Mouse (Mus musculus): Measurements from ENCODE around the gene Map10.

GRCm38 (mm10) chr8:125665876-125666186, 3.8 kb upstream of the Map10 start:
- TF ChIP-seq CTCF (IDR thresholded peaks at IDR 0.05; ENCODE audit: extremely low read depth, insufficient read depth, insufficient read length, insufficient replicate concordance): no peak
- TF ChIP-seq POLR2A (IDR thresholded peaks at IDR 0.05; ENCODE audit: low read depth, low read length): no peak

All from spleen, adult 2 months (tissue).